Mouse (Mus musculus) forebrain, embryonic 15.5 days (tissue): ENCODE results near the gene Nceh1. TPM values are rescaled to one million over a fixed set of nuclear protein-coding genes. Genes with fewer than 3 reads are reported as not detected.

Experiments
- ATAC-seq: fragments of 200-750 bp; cut with Nextera tagmentation; replicated peaks from 2 replicates; pipeline ENCODE4 v1.8.0; 2017; ENCODE audit warnings: mild to moderate bottlenecking, moderate TSS enrichment, moderate library complexity
- H3K27ac ChIP-seq: fragments of 300-500 bp; sonication (generic); replicated peaks from 2 replicates; pipeline ENCODE4 v1.5.1; 2015; ENCODE audit warnings: mild to moderate bottlenecking, inconsistent platforms
- H3K27me3 ChIP-seq: fragments of 300-500 bp; sonication (generic); 2 replicates; pipeline ENCODE4 v1.6.1; 2015; ENCODE audit warnings: inconsistent platforms
- H3K36me3 ChIP-seq: fragments of 300-500 bp; sonication (generic); 2 replicates; pipeline ENCODE4 v1.6.1; 2015; ENCODE audit warnings: mild to moderate bottlenecking, inconsistent platforms
- H3K4me1 ChIP-seq: fragments of 300-500 bp; sonication (generic); 2 replicates; pipeline ENCODE4 v1.6.1; 2015; ENCODE audit warnings: inconsistent platforms
- H3K4me2 ChIP-seq: fragments of 300-500 bp; sonication (generic); replicated peaks from 2 replicates; pipeline ENCODE4 v1.6.1; 2015; ENCODE audit warnings: mild to moderate bottlenecking, inconsistent platforms
- H3K4me3 ChIP-seq: fragments of 300-500 bp; sonication (generic); 2 replicates; pipeline ENCODE4 v1.5.1; 2015; ENCODE audit warnings: mild to moderate bottlenecking, inconsistent platforms
- H3K9ac ChIP-seq: fragments of 300-500 bp; sonication (generic); replicated peaks from 2 replicates; pipeline ENCODE4 v1.6.1; 2015; ENCODE audit warnings: mild to moderate bottlenecking, inconsistent platforms
- H3K9me3 ChIP-seq: fragments of 300-500 bp; sonication (generic); 2 replicates; pipeline ENCODE4 v1.6.1; 2016; ENCODE audit warnings: inconsistent platforms
- WGBS: fragments of 180-500 bp; shearing (Covaris S2); methylation state at CpG from one replicate; pipeline ENCODE4 v1.1.7; 2015; ENCODE audit warnings: mixed read lengths; 5-methylcytosine and 5-hydroxymethylcytosine counted together
- polyA plus RNA-seq: library from polyadenylated mRNA; unstranded; fragments of >200 nt; fragmentation: Nextera tagmentation; extraction: Ambion mirVana; gene quantifications from 2 replicates; pipeline ENCODE4 v1.2.1, GENCODE M21; 2015

Nceh1 gene
- polyA plus RNA-seq, 1 experiment from 2014 or later = 7.2 TPM

GRCm38 (mm10) chr3:27161645-27162409 lies 20.9 kb upstream of the Nceh1 start:
- 92% methylated on average over 6 of the region's 6 CpGs for WGBS
- Histone ChIP-seq H3K4me1 (no peaks in the 10 kb centered on the region), H3K9ac (no peak overlapping the region), H3K4me3 (no peak overlapping the region), H3K27me3 (no peaks in the 10 kb centered on the region), H3K9me3 (no peaks in the 10 kb centered on the region), H3K27ac (no peak overlapping the region), H3K4me2 (no peak overlapping the region), H3K36me3 (no peaks in the 10 kb centered on the region)
- ATAC-seq = no peak

DNA sequence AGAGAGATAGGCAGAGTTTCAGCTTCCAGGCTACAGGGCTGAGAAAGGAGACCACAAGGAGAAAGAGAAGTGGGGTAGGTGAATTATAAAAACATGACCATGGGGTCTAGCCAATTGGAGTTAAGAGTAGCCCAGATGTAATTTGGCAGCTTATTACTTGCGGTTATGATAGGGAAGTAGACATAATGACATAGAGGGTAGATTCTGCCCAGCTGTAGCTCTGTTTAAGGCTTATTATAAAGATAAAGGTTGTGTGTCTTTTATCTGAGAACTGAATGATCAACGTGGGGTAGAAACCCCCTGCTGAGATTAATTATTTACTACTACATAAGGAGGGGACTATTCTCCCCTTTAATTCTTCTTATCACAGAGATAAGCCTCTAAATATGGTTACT lies 20.4 kb upstream of the Nceh1 start:
- no peak overlapping the region for H3K4me3 ChIP-seq
- no peak for ATAC-seq
- no peaks in the 10 kb centered on the region for H3K36me3 ChIP-seq
- no peak overlapping the region for H3K27ac ChIP-seq
- no peak overlapping the region for H3K9ac ChIP-seq
- 62% methylated on average over 2 of the region's 2 CpGs for whole genome bisulfite sequencing
- H3K27me3 ChIP-seq = no peaks in the 10 kb centered on the region
- no peaks in the 10 kb centered on the region for H3K9me3 ChIP-seq
- no peak overlapping the region for H3K4me2 ChIP-seq
- no peaks in the 10 kb centered on the region for H3K4me1 ChIP-seq

DNA sequence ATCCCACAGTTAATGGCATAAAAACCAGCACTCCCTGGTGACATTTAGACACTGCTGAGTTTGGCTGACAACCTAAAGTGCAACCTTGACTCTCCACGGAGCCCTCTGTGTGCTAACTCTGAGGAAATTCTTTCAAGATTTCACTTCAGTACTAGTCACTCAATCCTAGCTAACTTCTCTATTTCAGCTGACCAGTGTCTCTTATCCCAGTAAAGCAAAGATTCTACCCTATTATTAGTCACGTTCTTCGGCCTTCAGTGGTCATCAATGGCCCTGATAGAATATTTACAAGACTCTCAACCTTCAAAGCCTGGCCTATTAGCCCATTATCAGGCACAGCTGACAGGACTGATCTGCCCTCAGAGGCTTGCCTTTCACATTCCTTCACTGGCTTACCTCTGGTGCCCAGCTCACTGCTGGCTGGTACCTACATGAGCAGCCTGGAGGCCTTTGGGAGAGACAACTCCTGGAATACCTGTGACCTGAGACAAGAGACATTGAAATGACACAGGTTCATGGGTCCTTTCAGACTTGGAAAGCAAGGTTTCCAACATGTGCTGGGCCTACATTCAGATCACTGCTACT lies 17.2 kb upstream of the Nceh1 start:
- Histone ChIP-seq H3K4me3 (no peak overlapping the region), H3K36me3 (no peaks in the 10 kb centered on the region), H3K9me3 (no peaks in the 10 kb centered on the region), H3K27me3 (no peaks in the 10 kb centered on the region), H3K4me2 (no peak overlapping the region), H3K9ac (no peak overlapping the region), H3K4me1 (no peaks in the 10 kb centered on the region), H3K27ac (no peak overlapping the region)
- ATAC-seq = no peak
- WGBS = 81% methylated on average over 3 of the region's 3 CpGs

GRCm38 (mm10) chr3:27170257-27170656 lies 12.5 kb upstream of the Nceh1 start:
- no peak overlapping the region for H3K4me3 ChIP-seq
- WGBS = 62% methylated on average over 1 of the region's 1 CpGs
- no peak overlapping the region for H3K27ac ChIP-seq
- H3K27me3 ChIP-seq = no peaks in the 10 kb centered on the region
- no peaks in the 10 kb centered on the region for H3K9me3 ChIP-seq
- no peaks in the 10 kb centered on the region for H3K36me3 ChIP-seq
- no peaks in the 10 kb centered on the region for H3K4me1 ChIP-seq
- ATAC-seq = no peak
- H3K4me2 ChIP-seq = no peak overlapping the region
- no peak overlapping the region for H3K9ac ChIP-seq

GRCm38 (mm10) chr3:27179711-27180110 lies 3.1 kb upstream of the Nceh1 start:
- peaks cover 11% of the 10 kb centered on the region; the same call in 1 of the 2 replicates for H3K4me1 ChIP-seq
- ATAC-seq = no peak
- no peak overlapping the region for H3K27ac ChIP-seq
- H3K27me3 ChIP-seq = no peaks in the 10 kb centered on the region
- H3K4me3 ChIP-seq = no peak overlapping the region
- WGBS = 83% methylated on average over 8 of the region's 8 CpGs
- H3K36me3 ChIP-seq = no peaks in the 10 kb centered on the region
- H3K4me2 ChIP-seq = no peak overlapping the region
- no peaks in the 10 kb centered on the region for H3K9me3 ChIP-seq
- no peak overlapping the region for H3K9ac ChIP-seq

DNA sequence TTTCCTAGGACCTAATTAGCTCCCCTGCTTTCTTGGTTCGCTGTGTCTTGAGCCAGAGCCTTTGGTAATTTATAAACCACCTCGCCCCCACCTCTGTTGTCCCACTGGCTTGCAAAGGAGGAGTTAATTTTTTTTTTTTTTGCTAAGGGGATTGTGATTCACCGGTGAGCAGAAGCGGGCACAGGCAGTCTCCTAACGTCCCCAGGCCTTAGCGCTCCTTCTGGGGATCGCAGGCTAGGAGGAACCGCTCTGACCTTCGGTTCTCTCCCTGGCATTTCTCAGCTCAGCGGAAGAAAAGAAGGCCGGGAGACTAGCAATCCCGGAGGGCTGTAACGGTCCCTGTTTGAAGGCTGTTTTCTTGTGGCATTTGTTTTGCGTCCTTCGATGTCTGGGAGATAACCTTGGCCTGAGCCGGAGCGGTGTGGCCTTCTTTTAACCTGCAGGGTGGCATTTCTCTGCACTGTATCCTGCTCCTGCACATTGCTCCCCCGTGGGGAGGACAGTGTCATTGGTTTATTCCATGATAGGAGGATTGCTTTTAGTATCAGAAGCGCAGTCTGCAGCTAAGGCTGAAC lies 923 bp downstream of the Nceh1 start:
- H3K4me1 ChIP-seq = peaks cover 11% of the 10 kb centered on the region; the same call in 1 of the 2 replicates
- peak overlapping the region; percentile 88 for H3K4me3 ChIP-seq
- H3K9ac ChIP-seq = peak overlapping the region; percentile 58
- 12% methylated on average over 19 of the region's 19 CpGs for WGBS
- peak overlapping the region; percentile 99 for H3K4me2 ChIP-seq
- ATAC-seq = 0 out of 2 replicates have a peak, but pooled peaks have one; percentile 6
- no peak overlapping the region for H3K27ac ChIP-seq
- no peaks in the 10 kb centered on the region for H3K36me3 ChIP-seq
- H3K27me3 ChIP-seq = no peaks in the 10 kb centered on the region
- H3K9me3 ChIP-seq = no peaks in the 10 kb centered on the region

GRCm38 (mm10) chr3:27188386-27188785 lies 5.6 kb downstream of the Nceh1 start:
- Histone ChIP-seq H3K27me3 (no peaks in the 10 kb centered on the region), H3K36me3 (no peaks in the 10 kb centered on the region), H3K9me3 (no peaks in the 10 kb centered on the region), H3K27ac (no peak overlapping the region), H3K9ac (no peak overlapping the region), H3K4me1 (peaks cover 12% of the 10 kb centered on the region; the same call in 1 of the 2 replicates), H3K4me3 (no peak overlapping the region), H3K4me2 (no peak overlapping the region)
- WGBS = 92% methylated on average over 1 of the region's 1 CpGs
- no peak for ATAC-seq

GRCm38 (mm10) chr3:27189320-27190261 lies 6.8 kb downstream of the Nceh1 start:
- WGBS = 51% methylated on average over 14 of the region's 14 CpGs
- Histone ChIP-seq H3K4me2 (no peak overlapping the region), H3K36me3 (no peaks in the 10 kb centered on the region), H3K9ac (no peak overlapping the region), H3K27ac (no peak overlapping the region), H3K4me1 (0 out of 2 replicates have a peak, but pooled peaks cover 6% of the 10 kb centered on the region), H3K4me3 (no peak overlapping the region), H3K27me3 (no peaks in the 10 kb centered on the region), H3K9me3 (no peaks in the 10 kb centered on the region)
- ATAC-seq = peak; percentile 53; the same call in 1 of the 2 replicates

GRCm38 (mm10) chr3:27190865-27191264 lies 8.1 kb downstream of the Nceh1 start:
- ATAC-seq = no peak
- H3K4me1 ChIP-seq = 0 out of 2 replicates have a peak, but pooled peaks cover 6% of the 10 kb centered on the region
- WGBS = 92% methylated on average over 4 of the region's 4 CpGs
- H3K4me2 ChIP-seq = no peak overlapping the region
- H3K4me3 ChIP-seq = no peak overlapping the region
- H3K9me3 ChIP-seq = no peaks in the 10 kb centered on the region
- no peaks in the 10 kb centered on the region for H3K36me3 ChIP-seq
- no peak overlapping the region for H3K9ac ChIP-seq
- no peaks in the 10 kb centered on the region for H3K27me3 ChIP-seq
- no peak overlapping the region for H3K27ac ChIP-seq

DNA sequence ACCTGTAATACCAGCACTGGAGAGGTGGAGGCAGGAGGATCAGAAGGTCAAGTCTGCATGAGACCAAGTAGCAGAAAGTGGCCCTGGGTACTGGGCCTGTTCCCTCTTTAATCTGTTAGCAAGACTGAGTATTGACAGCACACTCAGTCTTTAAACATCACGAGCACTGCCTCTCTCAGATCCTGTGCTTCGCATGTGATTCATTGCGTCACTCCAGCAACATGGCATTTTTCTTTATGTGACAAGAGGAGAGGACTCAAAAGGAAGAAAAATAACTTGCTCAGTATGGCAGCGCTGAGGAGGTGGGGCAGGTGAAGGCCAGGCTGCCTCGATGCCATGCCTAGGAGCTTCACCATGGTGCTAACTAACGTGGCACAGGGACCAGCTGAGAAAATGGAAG lies 9.1 kb downstream of the Nceh1 start:
- Histone ChIP-seq H3K4me1 (0 out of 2 replicates have a peak, but pooled peaks cover 6% of the 10 kb centered on the region), H3K4me3 (no peak overlapping the region), H3K9ac (no peak overlapping the region), H3K27me3 (no peaks in the 10 kb centered on the region), H3K4me2 (no peak overlapping the region), H3K27ac (no peak overlapping the region), H3K9me3 (no peaks in the 10 kb centered on the region), H3K36me3 (no peaks in the 10 kb centered on the region)
- ATAC-seq = no peak
- 88% methylated on average over 6 of the region's 6 CpGs for WGBS

- H3K4me1 ChIP-seq = 0 out of 2 replicates have a peak, but pooled peaks cover 6% of the 10 kb centered on the region
- WGBS = 73% methylated on average over 6 of the region's 6 CpGs
- H3K9ac ChIP-seq = no peak overlapping the region
- no peak overlapping the region for H3K4me3 ChIP-seq
- no peaks in the 10 kb centered on the region for H3K36me3 ChIP-seq
- no peaks in the 10 kb centered on the region for H3K9me3 ChIP-seq
- no peak overlapping the region for H3K4me2 ChIP-seq
- H3K27ac ChIP-seq = no peak overlapping the region
- no peak for ATAC-seq
- H3K27me3 ChIP-seq = no peaks in the 10 kb centered on the region
Observed at GRCm38 (mm10) chr3:27193844-27194317, 11.1 kb downstream of the Nceh1 start.
